Mouse (Mus musculus): ENCODE measurements around the gene Defa35. TPM values are rescaled to one million over a fixed set of nuclear protein-coding genes. Genes with fewer than 3 reads are reported as not detected.
"Not testable (repeated sequence)": the region's sequence is repeated elsewhere in the genome, so short reads cannot be mapped to it uniquely, and the experiment has no call there.

Gene Defa35
- not detected in 2 replicates for polyA plus RNA-seq (2015; fragmentation: Nextera tagmentation; extraction: Ambion mirVana)

DNA sequence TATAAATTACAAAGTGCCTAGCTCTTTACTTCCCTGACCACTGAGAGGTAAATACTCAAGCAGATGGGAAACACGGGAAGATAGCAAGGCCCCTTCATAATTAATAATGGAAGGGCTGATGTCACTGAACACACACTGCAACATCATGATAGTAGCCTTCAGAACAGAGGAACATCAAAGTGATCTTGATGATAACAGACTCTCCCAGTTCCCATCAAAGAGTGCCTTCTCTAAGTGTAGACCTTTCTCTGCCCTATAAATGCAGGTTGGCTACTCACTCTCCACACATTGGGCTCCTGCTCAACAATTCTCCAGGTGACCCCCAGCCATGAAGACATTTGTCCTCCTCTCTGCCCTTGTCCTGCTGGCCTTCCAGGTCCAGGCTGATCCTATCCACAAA, at the start of gene Defa35:
TSS of gene Defa35 (plus strand) at position 301 of the 400 bp plus-strand sequence.
- not testable (repeated sequence) for H3K36me3 ChIP-seq (replicated peaks); H3K4me2 ChIP-seq; H3K27ac ChIP-seq (replicated peaks); H3K4me1 ChIP-seq (replicated peaks); ATAC-seq (ENCODE audit: insufficient read depth); H3K27me3 ChIP-seq; H3K9me3 ChIP-seq (replicated peaks); H3K9ac ChIP-seq; H3K4me3 ChIP-seq (replicated peaks)
- 60% methylated on average over 1 of the region's 1 CpGs for WGBS (ENCODE audit: insufficient replicate concordance)

DNA sequence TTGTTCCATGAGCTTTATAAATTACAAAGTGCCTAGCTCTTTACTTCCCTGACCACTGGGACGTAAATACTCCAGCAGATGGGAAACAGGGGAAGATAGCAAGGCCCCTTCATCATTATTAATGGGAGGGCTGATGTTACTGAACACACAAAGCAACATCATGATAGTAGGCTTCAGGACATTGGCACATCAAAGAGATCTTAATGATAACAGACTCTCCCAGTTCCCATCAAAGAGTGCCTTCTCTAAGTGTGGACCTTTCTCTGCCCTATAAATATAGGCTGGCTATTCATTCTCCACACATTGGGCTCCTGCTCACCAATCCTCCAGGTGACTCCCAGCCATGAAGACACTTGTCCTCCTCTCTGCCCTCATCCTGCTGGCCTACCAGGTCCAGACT, 39.6 kb upstream of the Defa35 start, which contains the start of gene Defa21:
TSS of gene Defa21 (plus strand) at position 301 of the 400 bp plus-strand sequence.
- not testable (repeated sequence) for H3K36me3 ChIP-seq (replicated peaks); H3K9ac ChIP-seq; H3K4me3 ChIP-seq (replicated peaks); ATAC-seq (ENCODE audit: insufficient read depth); H3K27me3 ChIP-seq; H3K4me1 ChIP-seq (replicated peaks); H3K4me2 ChIP-seq; H3K27ac ChIP-seq (replicated peaks); H3K9me3 ChIP-seq (replicated peaks)
- no CpG with 5 or more reads among the region's 1 CpGs for WGBS (ENCODE audit: insufficient replicate concordance)

DNA sequence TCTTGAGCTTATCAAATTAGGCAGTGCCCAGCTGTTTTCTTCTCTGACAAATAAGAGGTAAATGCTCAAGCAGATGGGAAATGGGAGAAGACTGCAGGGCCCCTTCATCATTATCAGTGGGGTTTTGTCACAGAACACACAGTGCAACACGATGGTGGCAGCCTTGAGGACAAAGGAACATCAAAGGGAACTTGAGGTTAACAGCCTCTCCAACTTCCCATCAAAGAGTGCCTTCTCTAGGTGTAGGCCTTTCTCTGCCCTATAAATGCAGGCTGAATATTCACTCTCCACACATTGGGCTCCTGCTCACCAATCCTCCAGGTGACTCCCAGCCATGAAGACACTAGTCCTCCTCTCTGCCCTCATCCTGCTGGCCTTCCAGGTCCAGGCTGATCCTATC, 10.1 kb upstream of the Defa35 start, which contains the start of gene Defa23:
TSS of gene Defa23 (plus strand) at position 301 of the 400 bp plus-strand sequence.
- not testable (repeated sequence) for H3K4me3 ChIP-seq (replicated peaks); H3K27ac ChIP-seq (replicated peaks); H3K9ac ChIP-seq; H3K9me3 ChIP-seq (replicated peaks); H3K36me3 ChIP-seq (replicated peaks); H3K4me2 ChIP-seq; H3K4me1 ChIP-seq (replicated peaks); ATAC-seq (ENCODE audit: insufficient read depth); H3K27me3 ChIP-seq
- WGBS (ENCODE audit: insufficient replicate concordance), result no CpG with 5 or more reads among the region's 1 CpGs

DNA sequence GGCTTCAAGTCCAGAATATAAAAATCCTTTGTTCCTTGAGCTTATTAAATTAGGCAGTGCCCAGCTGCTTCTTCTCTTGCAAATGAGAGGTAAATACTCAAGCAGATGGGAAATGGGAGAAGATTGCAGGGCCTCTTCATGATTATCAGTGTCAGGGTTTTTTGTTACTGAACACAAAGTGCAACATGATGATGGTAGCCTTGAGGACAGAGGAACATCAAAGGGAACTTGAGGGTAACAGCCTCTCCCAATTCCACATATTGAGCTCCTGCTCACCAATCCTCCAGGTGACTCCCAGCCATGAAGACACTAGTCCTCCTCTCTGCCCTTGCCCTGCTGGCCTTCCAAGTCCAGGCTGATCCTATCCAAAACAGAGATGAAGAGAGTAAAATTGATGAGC, 19.3 kb downstream of the Defa35 start, which contains the start of gene Defa25:
TSS of gene Defa25 (plus strand) at position 301 of the 400 bp plus-strand sequence.
- not testable (repeated sequence) for H3K9me3 ChIP-seq (replicated peaks); ATAC-seq (ENCODE audit: insufficient read depth); H3K4me2 ChIP-seq; H3K4me3 ChIP-seq (replicated peaks); H3K27me3 ChIP-seq; H3K27ac ChIP-seq (replicated peaks); H3K36me3 ChIP-seq (replicated peaks); H3K4me1 ChIP-seq (replicated peaks); H3K9ac ChIP-seq

DNA sequence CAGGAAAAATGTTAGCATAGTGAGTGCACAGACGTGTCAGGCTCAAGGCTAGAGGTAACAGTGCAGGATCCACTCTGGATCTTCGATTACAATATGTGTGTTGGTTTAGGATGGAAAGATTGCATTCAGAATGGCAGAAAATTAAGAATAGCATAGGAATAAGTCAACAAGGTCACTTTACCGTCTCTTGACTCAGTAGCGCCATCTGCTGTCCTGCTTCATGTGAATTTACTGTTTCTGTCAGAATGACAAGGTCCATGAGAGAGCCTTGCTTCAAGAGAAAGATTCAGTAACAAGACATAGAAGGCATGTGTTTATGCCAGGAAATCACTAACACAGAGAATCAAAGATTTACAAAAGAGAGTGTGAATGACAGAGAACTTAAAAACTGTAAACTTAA, 28.3 kb downstream of the Defa35 start:
- Histone ChIP-seq H3K9me3 (replicated peaks) (no peaks in the 10 kb centered on the region), H3K27ac (replicated peaks) (no peak overlapping the region), H3K36me3 (replicated peaks) (no peaks in the 10 kb centered on the region), H3K27me3 (no peaks in the 10 kb centered on the region), H3K4me1 (replicated peaks) (no peaks in the 10 kb centered on the region), H3K9ac (no peak overlapping the region), H3K4me2 (no peak overlapping the region), H3K4me3 (replicated peaks) (no peak overlapping the region)
- no peak for ATAC-seq (ENCODE audit: insufficient read depth)
- WGBS (ENCODE audit: insufficient replicate concordance), result 30% methylated on average over 4 of the region's 4 CpGs

DNA sequence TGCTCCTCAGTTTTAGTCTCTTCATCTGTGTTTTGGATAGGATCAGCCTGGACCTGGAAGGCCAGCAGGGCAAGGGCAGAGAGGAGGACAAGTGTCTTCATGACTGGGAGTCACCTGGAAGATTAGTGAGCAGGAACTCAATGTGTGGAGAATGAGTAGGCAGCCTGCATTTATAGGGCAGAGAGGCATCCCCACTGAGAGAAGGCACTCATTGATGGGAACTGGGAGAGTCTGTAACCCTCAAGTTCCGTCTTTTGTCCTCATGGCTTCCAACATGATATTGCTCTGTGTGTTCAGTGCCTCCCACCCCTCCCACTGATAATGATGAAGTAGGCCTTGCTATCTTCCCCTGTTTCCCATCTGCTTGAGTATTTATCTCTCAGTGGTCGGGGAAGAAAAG, 31.1 kb downstream of the Defa35 start, which contains the start of gene Gm14851:
TSS of gene Gm14851 (minus strand) at position 101 of the 400 bp plus-strand sequence.
- not testable (repeated sequence) for H3K27me3 ChIP-seq; H3K4me3 ChIP-seq (replicated peaks); H3K4me1 ChIP-seq (replicated peaks); H3K4me2 ChIP-seq; H3K27ac ChIP-seq (replicated peaks); ATAC-seq (ENCODE audit: insufficient read depth); H3K36me3 ChIP-seq (replicated peaks); H3K9ac ChIP-seq; H3K9me3 ChIP-seq (replicated peaks)
- 25% methylated on average over 1 of the region's 2 CpGs for WGBS (ENCODE audit: insufficient replicate concordance)

Other genes starting within 250 kb of the Defa35 start
- gene Defb33, start 172.4 kb upstream of the Defa35 start, polyA plus RNA-seq (2015; fragmentation: Nextera tagmentation; extraction: Ambion mirVana), result not detected in 2 replicates
- not detected in 2 replicates for gene Gm15056, start 162.4 kb upstream of the Defa35 start, polyA plus RNA-seq (2015; fragmentation: Nextera tagmentation; extraction: Ambion mirVana)
- not detected in 2 replicates for gene Gm6040, start 143.0 kb upstream of the Defa35 start, polyA plus RNA-seq (2015; fragmentation: Nextera tagmentation; extraction: Ambion mirVana)
- not detected in 2 replicates for gene AY761185, start 120.3 kb upstream of the Defa35 start, polyA plus RNA-seq (2015; fragmentation: Nextera tagmentation; extraction: Ambion mirVana)
- gene Defa21, start 39.5 kb upstream of the Defa35 start, polyA plus RNA-seq (2015; fragmentation: Nextera tagmentation; extraction: Ambion mirVana), result not detected in 2 replicates
- not detected in 2 replicates for gene Defa23, start 10.0 kb upstream of the Defa35 start, polyA plus RNA-seq (2015; fragmentation: Nextera tagmentation; extraction: Ambion mirVana)
- gene Defa25, start 19.4 kb downstream of the Defa35 start, polyA plus RNA-seq (2015; fragmentation: Nextera tagmentation; extraction: Ambion mirVana), result not detected in 2 replicates
- not detected in 2 replicates for gene Gm14851, start 31.0 kb downstream of the Defa35 start, polyA plus RNA-seq (2015; fragmentation: Nextera tagmentation; extraction: Ambion mirVana)
- gene Defa30, start 69.6 kb downstream of the Defa35 start, polyA plus RNA-seq (2015; fragmentation: Nextera tagmentation; extraction: Ambion mirVana), result not detected in 2 replicates
- not detected in 2 replicates for gene Defa22, start 97.2 kb downstream of the Defa35 start, polyA plus RNA-seq (2015; fragmentation: Nextera tagmentation; extraction: Ambion mirVana)
- not detected in 2 replicates for gene Defa31, start 126.6 kb downstream of the Defa35 start, polyA plus RNA-seq (2015; fragmentation: Nextera tagmentation; extraction: Ambion mirVana)
- not detected in 2 replicates for gene Gm15293, start 136.5 kb downstream of the Defa35 start, polyA plus RNA-seq (2015; fragmentation: Nextera tagmentation; extraction: Ambion mirVana)
- not detected in 2 replicates for gene Gm15292, start 184.7 kb downstream of the Defa35 start, polyA plus RNA-seq (2015; fragmentation: Nextera tagmentation; extraction: Ambion mirVana)

All from liver, embryonic 15.5 days (tissue).